Mouse (Mus musculus) CH12.LX (cell line): ENCODE data around the gene Cnr2. TPM values are rescaled to one million over a fixed set of nuclear protein-coding genes. Genes with fewer than 3 reads are reported as not detected.

ENCODE experiments used
- DNase-seq: peaks from one replicate; pipeline ENCODE4 v3.0.0-alpha.2; 2013; ENCODE audit errors: extremely low read depth
- H3K27ac ChIP-seq: 2 replicates; pipeline ENCODE4 v1.5.1; 2012; ENCODE audit warnings: low read depth, mild to moderate bottlenecking, control low read depth, moderate library complexity; ENCODE audit not compliant: insufficient read depth
- H3K27me3 ChIP-seq: replicated peaks from 2 replicates; pipeline ENCODE3; 2012; ENCODE audit warnings: inconsistent platforms
- H3K36me3 ChIP-seq, 2 experiments: replicated peaks in 1 of 2; 2 replicates each; pipeline versions ENCODE3 to v1.6.1; 2012; ENCODE audit warnings: inconsistent platforms in 1 of 2, low read length in 1 of 2, mild to moderate bottlenecking in 1 of 2, mixed read lengths in 1 of 2, moderate library complexity in 1 of 2; ENCODE audit not compliant: control insufficient read depth in 1 of 2, insufficient read depth in 1 of 2
- H3K4me1 ChIP-seq, 2 experiments: 2 replicates each; pipeline ENCODE4 v1.6.1; 2012; ENCODE audit warnings: inconsistent platforms in 1 of 2, moderate library complexity in 1 of 2; ENCODE audit not compliant: insufficient read depth in 2 of 2, control insufficient read depth in 1 of 2
- H3K4me2 ChIP-seq: 2 replicates; pipeline ENCODE4 v1.6.1; 2012; ENCODE audit warnings: low read depth, mild to moderate bottlenecking, control low read depth; ENCODE audit not compliant: poor library complexity, insufficient read depth, severe bottlenecking
- H3K4me3 ChIP-seq, 3 experiments: fragments of 150-350 bp in 1 of 3; sonication (generic) in 1 of 3; replicated peaks in 1 of 3; 2 replicates each; pipeline versions ENCODE3 to v1.5.1; 2011 to 2012; ENCODE audit warnings: low read depth in 2 of 3, low read length in 2 of 3, mild to moderate bottlenecking in 2 of 3, moderate library complexity in 2 of 3, control low read depth in 1 of 3, improper control_type of control experiment in 1 of 3, inconsistent platforms in 1 of 3, mixed read lengths in 1 of 3; ENCODE audit not compliant: poor library complexity in 1 of 3
- H3K79me2 ChIP-seq: replicated peaks from 2 replicates; pipeline ENCODE4 v1.6.1; 2012; ENCODE audit warnings: mild to moderate bottlenecking, moderate library complexity; ENCODE audit not compliant: control insufficient read depth, poor library complexity, insufficient read depth, severe bottlenecking; ENCODE audit errors: extremely low read depth
- H3K9ac ChIP-seq: 2 replicates; pipeline ENCODE4 v1.6.1; 2012; ENCODE audit warnings: low read depth, mild to moderate bottlenecking, control low read depth, moderate library complexity; ENCODE audit not compliant: insufficient read depth
- H3K9me3 ChIP-seq: replicated peaks from 2 replicates; pipeline ENCODE3; 2012; ENCODE audit warnings: low read length, inconsistent platforms, mixed read lengths
- CHD2 ChIP-seq: IDR thresholded peaks from 2 replicates; pipeline ENCODE4 v1.6.1; 2011; ENCODE audit warnings: low read length, improper control_type of control experiment
- CTCF ChIP-seq, 2 experiments: IDR thresholded peaks in 1 of 2; conservative IDR thresholded peaks in 1 of 2; 2 replicates each; pipeline ENCODE4 v1.5.1; 2011 to 2012; ENCODE audit warnings: low read depth in 2 of 2, low read length in 2 of 2, improper control_type of control experiment in 1 of 2, inconsistent platforms in 1 of 2, mild to moderate bottlenecking in 1 of 2, moderate library complexity in 1 of 2
- E2F4 ChIP-seq: IDR thresholded peaks from 2 replicates; pipeline ENCODE4 v1.6.1; 2011; ENCODE audit warnings: low read depth, low read length, improper control_type of control experiment; ENCODE audit not compliant: insufficient replicate concordance
- ELF1 ChIP-seq: IDR thresholded peaks from 2 replicates; pipeline ENCODE4 v1.6.1; 2014; ENCODE audit warnings: low read depth, mild to moderate bottlenecking, inconsistent platforms, low read length, improper control_type of control experiment
- EP300 ChIP-seq: IDR thresholded peaks from 2 replicates; pipeline ENCODE4 v1.6.1; 2011; ENCODE audit warnings: low read length, improper control_type of control experiment
- ETS1 ChIP-seq: conservative IDR thresholded peaks from 2 replicates; pipeline ENCODE4 v1.6.1; 2012; ENCODE audit warnings: low read depth, mild to moderate bottlenecking, inconsistent platforms, low read length, improper control_type of control experiment, moderate library complexity
- HCFC1 ChIP-seq: IDR thresholded peaks from 2 replicates; pipeline ENCODE4 v1.6.1; 2012; ENCODE audit warnings: low read depth, mild to moderate bottlenecking, inconsistent platforms, low read length, improper control_type of control experiment
- IRF4 ChIP-seq: IDR thresholded peaks from 2 replicates; pipeline ENCODE4 v1.6.1; 2014; ENCODE audit warnings: low read depth, mild to moderate bottlenecking, inconsistent platforms, low read length, improper control_type of control experiment
- JUN ChIP-seq: IDR thresholded peaks from 2 replicates; pipeline ENCODE4 v1.6.1; 2011; ENCODE audit warnings: low read depth, mild to moderate bottlenecking, low read length, improper control_type of control experiment, moderate library complexity; ENCODE audit not compliant: insufficient read depth
- JUND ChIP-seq: conservative IDR thresholded peaks from 2 replicates; pipeline ENCODE4 v1.6.1; 2011; ENCODE audit warnings: low read depth, low read length, improper control_type of control experiment
- MAFK ChIP-seq: IDR thresholded peaks from 2 replicates; pipeline ENCODE4 v1.6.1; 2011; ENCODE audit warnings: low read length, improper control_type of control experiment; ENCODE audit not compliant: insufficient replicate concordance
- MAX ChIP-seq: IDR thresholded peaks from 2 replicates; pipeline ENCODE4 v1.6.1; 2011; ENCODE audit warnings: low read length, improper control_type of control experiment
- MEF2A ChIP-seq: IDR thresholded peaks from 2 replicates; pipeline ENCODE4 v1.6.1; 2014; ENCODE audit warnings: low read depth, mild to moderate bottlenecking, inconsistent platforms, low read length, improper control_type of control experiment, borderline replicate concordance
- MYC ChIP-seq: IDR thresholded peaks from 2 replicates; pipeline ENCODE4 v1.6.1; 2011; ENCODE audit warnings: low read depth, mild to moderate bottlenecking, improper control_type of control experiment, low read length
- NELFE ChIP-seq: IDR thresholded peaks from 2 replicates; pipeline ENCODE4 v1.6.1; 2011; ENCODE audit warnings: low read depth, low read length, improper control_type of control experiment
- PAX5 ChIP-seq: IDR thresholded peaks from 2 replicates; pipeline ENCODE4 v1.6.1; 2012; ENCODE audit warnings: low read length, inconsistent platforms, mixed read lengths
- RAD21 ChIP-seq: IDR thresholded peaks from 2 replicates; pipeline ENCODE4 v1.6.1; 2011; ENCODE audit warnings: low read depth, mild to moderate bottlenecking, low read length, improper control_type of control experiment, moderate library complexity
- RCOR1 ChIP-seq: conservative IDR thresholded peaks from 2 replicates; pipeline ENCODE4 v1.6.1; 2012; ENCODE audit warnings: low read depth, mild to moderate bottlenecking, inconsistent platforms, low read length, improper control_type of control experiment
- SIN3A ChIP-seq: IDR thresholded peaks from 2 replicates; pipeline ENCODE4 v1.6.1; 2012; ENCODE audit warnings: low read length, improper control_type of control experiment, inconsistent platforms
- TBP ChIP-seq: conservative IDR thresholded peaks from 2 replicates; pipeline ENCODE4 v1.6.1; 2011; ENCODE audit warnings: low read depth, low read length, improper control_type of control experiment
- ZKSCAN1 ChIP-seq: IDR thresholded peaks from 2 replicates; pipeline ENCODE4 v1.6.1; 2012; ENCODE audit warnings: low read depth, inconsistent platforms, low read length, improper control_type of control experiment, borderline replicate concordance
- ZMIZ1 ChIP-seq: IDR thresholded peaks from 2 replicates; pipeline ENCODE4 v1.6.1; 2012; ENCODE audit warnings: low read depth, mild to moderate bottlenecking, inconsistent platforms, low read length, improper control_type of control experiment
- dilution Hi-C: fragments of 300-500 bp; cut with MboI; formaldehyde crosslinking; loops from 2 replicates; pipeline ENCODE4 v1.14.3; 2020; ENCODE audit warnings: low sequenced_read_pairs; ENCODE audit not compliant: extremely low pct_unique_long_range_greater_than_20kb, extremely low pct_ligation_motif_present
- in situ Hi-C: fragments of 300-500 bp; cut with MboI; formaldehyde crosslinking; loops from 3 replicates; pipeline ENCODE4 v1.14.3; 2019; ENCODE audit warnings: low sequenced_read_pairs, low pct_ligation_motif_present, low pct_unique_long_range_greater_than_20kb, mixed read lengths
- polyA plus RNA-seq: library from polyadenylated mRNA; unstranded; fragments of >175 nt; gene quantifications from 2 replicates; pipeline ENCODE4 v1.2.1, GENCODE M21; 2012; ENCODE audit warnings: low read depth; ENCODE audit not compliant: insufficient read length
- total RNA-seq, 2 experiments: library from RNA; depleted of rRNA; stranded (reverse); fragments of 300-350 nt in 1 of 2; fragments of >200 nt in 1 of 2; gene quantifications; 2 replicates each; pipeline ENCODE4 v1.2.3; 2012 to 2014

Gene Cnr2
- total and polyA plus RNA-seq, 3 experiments: 5.6 to 13.8 (median 10.6) TPM

DNA sequence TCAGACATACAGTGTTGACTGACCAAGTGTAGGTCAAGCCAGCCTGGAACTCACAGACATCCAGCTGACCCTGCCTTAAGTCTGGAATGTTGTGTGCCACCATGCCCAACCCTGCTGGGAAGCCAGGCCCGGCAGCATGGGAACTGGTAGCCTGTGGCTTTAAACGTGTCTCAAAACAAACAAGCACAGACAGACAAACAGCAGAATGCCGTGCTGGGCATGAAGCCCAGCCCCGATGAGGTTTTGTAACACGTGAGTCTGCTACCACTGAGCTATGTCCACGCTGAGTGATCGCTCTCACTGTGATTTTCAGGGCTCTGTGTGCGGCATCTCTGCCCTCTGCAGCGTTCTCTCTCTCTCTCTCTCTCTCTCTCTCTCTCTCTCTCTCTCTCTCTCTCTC is 60.7 kb downstream of the Cnr2 start:
- H3K4me3 ChIP-seq: no peak overlapping the region
- dilution Hi-C loops (no loop called here), in situ Hi-C loops (no loop called here)
- peaks cover 0 to 11% of the 10 kb centered on the region in 2 experiments; a peak in 1 of 4 replicates for H3K4me1 ChIP-seq
- no peak for TF ChIP-seq ELF1
- no peak for TF ChIP-seq HCFC1
- TF ChIP-seq MYC: no peak
- no peak for TF ChIP-seq MEF2A
- no peak for TF ChIP-seq MAX
- no peak overlapping the region for H3K4me2 ChIP-seq
- DNase-seq: no peak
- peaks cover 49 to 80% of the 10 kb centered on the region in 2 experiments for H3K36me3 ChIP-seq
- no peak overlapping the region for H3K9ac ChIP-seq
- H3K79me2 ChIP-seq: no peaks in the 10 kb centered on the region
- no peaks in the 10 kb centered on the region for H3K27me3 ChIP-seq
- H3K9me3 ChIP-seq: peaks cover 11% of the 10 kb centered on the region
- no peak overlapping the region for H3K27ac ChIP-seq

DNA sequence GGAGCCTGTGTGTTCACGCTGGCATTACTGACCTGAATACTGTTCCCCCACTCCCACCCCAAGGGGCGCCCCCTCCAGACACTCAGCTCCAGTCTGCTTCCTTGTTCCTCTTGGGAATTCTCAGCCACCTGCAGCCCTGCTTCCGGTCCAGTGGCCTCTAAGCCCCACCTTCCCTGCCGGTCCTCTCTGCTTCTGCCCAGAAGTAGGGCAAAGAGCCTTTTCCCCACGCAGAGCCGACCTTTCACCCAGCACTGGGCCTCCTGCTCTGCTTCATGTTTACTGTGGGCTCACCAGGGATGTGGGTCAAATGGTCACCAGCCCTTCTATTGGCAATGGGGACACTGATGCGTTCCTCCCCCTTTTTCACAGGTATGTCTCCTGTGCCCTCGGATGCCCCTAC is 63.2 kb downstream of the Cnr2 start:
- peaks cover 0 to 19% of the 10 kb centered on the region in 2 experiments; a peak in 2 of 4 replicates for H3K4me1 ChIP-seq
- H3K79me2 ChIP-seq: no peaks in the 10 kb centered on the region
- H3K9ac ChIP-seq: no peak overlapping the region
- H3K27ac ChIP-seq: no peak overlapping the region
- H3K4me2 ChIP-seq: no peak overlapping the region
- H3K27me3 ChIP-seq: no peaks in the 10 kb centered on the region
- no peak for DNase-seq
- in situ Hi-C loops: no loop called here
- peaks cover 41 to 75% of the 10 kb centered on the region in 2 experiments for H3K36me3 ChIP-seq
- dilution Hi-C loops: no loop called here
- TF ChIP-seq ZKSCAN1 (no peak), SIN3A (no peak), MAFK (no peak), EP300 (no peak), RAD21 (no peak), ETS1 (no peak), ZMIZ1 (no peak), TBP (no peak), PAX5 (no peak), JUN (no peak), MEF2A (no peak), IRF4 (no peak), NELFE (no peak), ELF1 (no peak), CHD2 (no peak), E2F4 (no peak), MYC (no peak), RCOR1 (no peak), JUND (no peak), CTCF (conservative IDR thresholded peaks at IDR 0.05 in 1 of 2, IDR thresholded peaks at IDR 0.05 in 1 of 2; ENCODE audit: low read depth in 2 of 2, low read length in 2 of 2) (no peak)
- H3K9me3 ChIP-seq: no peaks in the 10 kb centered on the region
- no peak overlapping the region for H3K4me3 ChIP-seq
